Mouse (Mus musculus): ENCODE data around the gene Myh10.
"Not testable (repeated sequence)": the region's sequence is repeated elsewhere in the genome, so short reads cannot be mapped to it uniquely, and the experiment has no call there.

The Myh10 gene

GRCm38 (mm10) chr11:68798258-68798657, 106.9 kb downstream of the Myh10 start:
- DNase-seq (ENCODE audit: low spot score): no peak

DNA sequence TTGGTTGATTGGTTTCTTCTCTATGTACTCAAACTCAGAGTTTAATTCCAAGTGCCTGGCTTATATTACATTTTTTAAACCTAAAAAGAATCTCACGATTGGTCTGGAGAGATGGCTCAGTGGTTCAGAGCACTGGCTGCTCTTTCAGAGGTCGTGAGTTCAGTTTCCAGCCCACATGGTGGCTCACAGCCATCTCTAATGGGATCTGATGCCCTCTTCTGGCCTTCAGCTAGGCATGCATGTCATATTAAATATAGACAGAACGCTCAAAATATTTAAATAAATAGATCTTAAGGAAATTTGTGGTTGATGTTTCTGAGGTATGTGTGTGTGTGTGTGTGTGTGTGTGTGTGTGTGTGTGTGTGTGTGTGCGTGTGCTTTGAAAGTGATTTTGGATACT, 113.8 kb downstream of the Myh10 start:
- DNase-seq (ENCODE audit: low spot score): no peak

DNA sequence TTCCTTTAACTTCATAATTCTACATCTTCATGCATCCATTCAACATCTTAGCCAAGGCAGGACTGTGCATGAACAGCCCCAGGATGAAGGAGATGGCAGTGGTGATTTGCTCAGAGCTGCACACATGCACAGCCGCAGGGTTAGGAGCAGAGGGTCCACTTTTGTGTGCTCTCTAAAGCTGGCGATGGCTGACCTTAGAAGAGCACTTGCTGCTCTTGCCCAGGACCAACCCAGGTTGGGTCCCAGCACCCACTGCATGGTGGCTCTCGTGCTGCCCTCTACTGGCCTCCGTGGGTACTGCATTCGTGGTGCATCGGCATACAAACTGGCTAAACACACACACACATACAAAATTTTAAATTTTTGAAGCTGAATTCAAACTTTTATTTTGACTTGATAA, 116.4 kb downstream of the Myh10 start:
- peak; percentile 73 for DNase-seq (ENCODE audit: low spot score)

GRCm38 (mm10) chr11:68811881-68812577, 120.7 kb downstream of the Myh10 start:
- DNase-seq (ENCODE audit: low spot score): no peak

- no peak for DNase-seq (ENCODE audit: low spot score)
These were observed 127.1 kb downstream of the Myh10 start for GRCm38 (mm10) chr11:68818416-68818815.

DNA sequence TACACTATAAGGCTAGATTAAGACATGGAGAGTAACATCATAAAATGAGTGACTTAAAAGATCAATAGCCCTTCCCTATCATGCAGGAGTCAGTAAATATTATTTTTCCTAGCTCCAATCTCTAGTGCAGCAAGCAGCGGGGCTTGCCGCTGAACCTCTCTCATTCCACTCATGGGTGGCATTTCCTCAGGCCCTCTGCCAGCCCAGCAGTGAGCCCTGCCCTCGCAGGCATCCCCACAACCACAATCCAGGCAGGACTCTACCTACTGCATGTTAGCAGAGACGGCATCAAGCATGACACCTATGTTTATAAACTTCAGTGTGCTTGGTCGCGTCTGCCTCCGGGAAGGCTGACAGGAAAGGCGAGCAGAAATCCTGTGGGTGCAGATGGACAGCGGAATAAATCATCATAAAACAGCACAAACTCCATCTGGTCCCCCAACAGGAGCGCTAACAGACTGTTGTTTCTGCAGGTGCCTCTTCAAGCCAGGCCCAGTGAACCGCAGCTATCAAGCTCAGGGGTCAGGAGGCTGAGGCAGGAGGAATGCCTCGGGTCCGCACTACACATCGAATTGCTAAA, 128.0 kb downstream of the Myh10 start:
- no peak for DNase-seq (ENCODE audit: low spot score)

DNA sequence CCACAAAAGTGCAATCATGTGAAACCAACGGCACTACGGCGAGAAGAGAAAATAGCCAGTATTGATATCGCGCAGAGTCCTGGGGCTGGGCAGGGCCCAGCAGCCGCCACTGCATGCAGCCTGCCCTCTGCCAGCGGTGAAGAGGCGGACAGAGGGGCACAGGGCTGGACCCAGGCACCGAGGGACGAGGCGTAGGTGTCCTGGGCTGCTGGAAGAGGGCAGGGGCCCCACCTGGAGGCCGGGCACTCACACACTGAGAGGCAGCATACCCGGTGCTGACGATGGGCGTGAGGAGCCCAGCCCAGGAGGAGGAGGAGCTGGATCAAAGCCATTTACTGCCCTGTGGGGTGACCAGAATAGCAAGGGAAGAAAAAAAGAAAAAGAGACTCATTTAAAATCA, 131.0 kb downstream of the Myh10 start:
- no peak for DNase-seq (ENCODE audit: low spot score)

DNA sequence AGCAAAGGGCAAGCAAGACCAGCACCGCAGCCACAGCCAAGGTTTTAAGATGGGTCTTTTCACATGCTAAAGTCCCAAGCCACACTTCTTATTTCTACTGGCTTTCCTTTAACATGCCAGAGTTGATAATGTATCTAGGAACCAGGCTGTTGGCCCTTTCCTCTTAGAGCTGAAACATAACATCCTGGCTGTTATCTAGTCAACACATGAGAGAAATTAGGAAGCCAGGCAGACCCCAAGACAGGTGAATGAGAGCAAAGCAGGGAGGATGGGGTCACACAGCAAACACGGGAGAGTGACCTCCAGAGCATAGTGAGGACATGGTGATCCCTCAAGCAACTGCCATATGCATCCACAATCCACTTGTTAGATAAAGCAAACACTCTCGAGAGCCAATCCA, 135.4 kb downstream of the Myh10 start:
- DNase-seq (ENCODE audit: low spot score): no peak

- not testable (repeated sequence) for DNase-seq (ENCODE audit: low spot score)
These were observed 140.2 kb downstream of the Myh10 start for GRCm38 (mm10) chr11:68831580-68831979.

- no peak for DNase-seq (ENCODE audit: low spot score)
These were observed 141.4 kb downstream of the Myh10 start for GRCm38 (mm10) chr11:68832793-68833192.

DNA sequence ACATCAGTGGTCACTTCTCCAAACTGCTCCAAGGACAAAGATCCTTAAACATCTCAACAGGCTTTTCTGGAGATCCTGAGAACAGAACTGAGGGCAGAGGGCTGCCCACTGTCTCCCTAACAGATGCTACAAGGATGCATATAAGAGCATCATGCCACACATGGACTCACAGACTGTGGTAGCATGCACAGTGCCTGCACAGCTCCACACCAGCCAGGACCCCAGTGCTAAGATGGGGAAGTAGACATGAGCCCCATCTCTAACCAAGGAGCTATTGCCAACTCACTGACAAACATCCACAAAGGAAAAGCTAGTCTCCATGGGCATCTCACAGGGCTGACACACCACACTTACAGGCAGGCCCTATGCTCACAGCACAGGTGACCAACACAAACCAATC, 142.2 kb downstream of the Myh10 start:
- DNase-seq (ENCODE audit: low spot score): no peak

DNA sequence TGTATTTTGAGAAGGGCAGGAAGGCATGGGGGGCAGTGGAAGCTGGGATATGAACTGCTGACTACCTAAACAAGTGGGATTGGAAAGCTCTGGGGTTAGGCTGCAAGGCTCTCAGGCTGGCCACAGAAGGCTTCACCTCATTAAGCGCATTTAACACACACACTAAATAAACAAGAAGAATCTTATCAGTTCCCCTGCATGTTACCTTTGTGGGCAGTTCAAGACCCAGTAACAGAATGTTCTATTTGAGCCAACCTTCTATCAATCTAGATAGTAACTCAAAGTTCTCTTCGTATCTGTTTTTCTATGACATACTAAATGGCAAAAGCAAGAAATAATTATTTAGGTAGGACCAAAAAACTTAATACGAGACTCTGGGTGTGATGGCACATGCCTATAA, 143.7 kb downstream of the Myh10 start:
- DNase-seq (ENCODE audit: low spot score): no peak

- no peak for DNase-seq (ENCODE audit: low spot score)
These were observed 148.2 kb downstream of the Myh10 start for GRCm38 (mm10) chr11:68839606-68840005.

DNA sequence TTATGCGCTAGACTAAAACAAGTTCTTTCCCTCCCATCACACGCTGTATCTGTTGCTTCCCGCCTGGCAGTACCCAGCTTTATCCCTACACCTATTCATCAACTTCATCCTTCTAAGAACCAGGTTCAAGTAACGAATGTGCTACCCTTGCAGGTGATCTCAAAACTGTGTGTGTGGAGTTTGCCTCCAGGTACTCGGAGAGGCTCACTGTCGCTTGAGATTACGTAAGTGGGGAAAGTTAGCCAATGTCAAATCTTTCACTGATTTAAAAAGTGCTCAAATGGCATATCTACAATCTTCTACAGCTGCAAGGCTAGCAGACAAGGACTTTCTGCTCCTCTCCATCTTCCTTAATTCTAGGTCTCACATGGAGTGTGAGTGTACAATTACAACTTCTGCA, 159.5 kb downstream of the Myh10 start:
- DNase-seq (ENCODE audit: low spot score): no peak

DNA sequence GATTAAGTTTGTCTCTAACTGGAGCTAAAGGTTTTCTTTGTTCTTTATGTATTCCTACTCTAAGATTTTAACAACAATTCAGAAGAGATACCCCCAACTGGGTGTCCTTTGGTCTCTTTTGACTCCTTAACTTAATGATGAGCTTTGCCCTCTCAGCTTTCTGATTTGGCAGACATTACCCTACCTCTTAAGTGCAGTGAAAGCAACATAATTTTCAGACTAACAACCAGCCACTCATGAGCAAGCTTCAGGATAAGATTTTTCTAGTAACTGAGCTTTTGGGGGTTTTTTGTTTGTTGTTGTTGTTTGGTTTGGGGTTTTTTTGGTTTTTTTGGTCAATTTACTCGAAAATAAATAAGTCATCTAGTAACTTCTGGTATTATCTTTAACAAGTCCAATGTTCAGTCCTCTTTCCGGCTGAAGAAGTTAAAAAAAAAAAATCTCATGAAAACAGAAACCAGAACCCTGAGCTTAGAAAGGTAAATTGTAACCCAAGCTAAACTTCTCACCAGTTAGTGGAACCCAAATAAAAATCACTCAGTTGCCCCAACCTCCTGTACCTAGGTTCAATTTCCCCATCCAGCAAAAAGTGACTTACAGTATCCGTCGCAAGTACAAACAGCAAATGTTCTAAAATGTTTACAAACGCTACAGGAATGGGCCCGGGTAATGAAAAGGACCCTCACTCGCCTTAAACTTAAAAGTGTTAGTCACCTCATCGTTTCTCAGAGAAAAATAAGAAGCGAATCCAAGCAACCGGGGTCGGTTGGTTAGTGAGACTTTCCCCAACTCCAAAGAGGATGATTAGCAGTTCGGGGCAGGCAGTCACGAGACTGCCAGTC, 160.5 kb downstream of the Myh10 start:
- no peak for DNase-seq (ENCODE audit: low spot score)

GRCm38 (mm10) chr11:68852486-68852901, 161.1 kb downstream of the Myh10 start:
- DNase-seq (ENCODE audit: low spot score): peak; percentile 80

DNA sequence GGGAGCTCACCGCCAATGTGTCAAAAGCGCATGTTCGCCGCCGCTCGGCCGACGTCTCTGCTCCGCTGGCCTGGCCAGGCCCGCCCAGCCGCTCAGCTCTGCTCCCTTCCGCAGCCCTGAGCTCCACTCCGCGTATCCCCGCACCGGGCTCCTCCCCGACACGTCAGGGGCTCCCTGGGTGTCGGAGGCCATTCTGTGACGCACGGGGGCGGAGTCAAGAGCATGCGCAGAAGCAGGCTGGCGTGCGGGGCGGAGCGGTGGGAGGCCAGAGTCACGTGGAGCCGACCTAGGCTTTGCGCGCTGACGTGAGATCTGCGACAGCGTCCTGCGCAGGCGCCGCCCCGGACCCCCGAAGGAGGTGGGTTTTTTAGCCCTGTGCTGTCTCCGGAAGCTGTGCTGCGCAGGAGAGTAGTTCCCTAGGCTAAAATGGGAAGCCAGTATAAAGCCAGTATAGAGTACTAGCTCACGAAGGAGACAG, 161.6 kb downstream of the Myh10 start:
- DNase-seq (ENCODE audit: low spot score): peak; percentile 100

- DNase-seq (ENCODE audit: low spot score): no peak
These were observed 162.4 kb downstream of the Myh10 start for GRCm38 (mm10) chr11:68853611-68854401.

DNA sequence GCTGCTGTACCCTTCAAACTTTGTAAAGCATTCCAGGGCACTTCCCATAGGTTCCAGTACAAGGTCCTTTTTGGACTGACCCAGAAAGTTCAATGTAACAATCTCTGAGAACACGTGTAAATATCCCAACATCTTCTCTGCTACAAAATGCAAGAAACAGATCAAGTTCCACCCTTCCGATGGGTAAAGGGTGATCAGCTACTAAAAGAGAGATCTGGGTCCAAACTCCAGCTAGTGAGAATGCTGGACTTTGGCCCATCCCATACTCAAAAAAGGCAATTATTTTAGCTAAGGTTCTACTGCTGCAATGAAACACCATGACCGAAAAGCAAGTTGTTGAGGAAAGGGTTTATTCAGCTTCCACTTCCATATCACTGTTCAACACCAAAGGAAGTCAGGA, 163.3 kb downstream of the Myh10 start:
- DNase-seq (ENCODE audit: low spot score): no peak

DNA sequence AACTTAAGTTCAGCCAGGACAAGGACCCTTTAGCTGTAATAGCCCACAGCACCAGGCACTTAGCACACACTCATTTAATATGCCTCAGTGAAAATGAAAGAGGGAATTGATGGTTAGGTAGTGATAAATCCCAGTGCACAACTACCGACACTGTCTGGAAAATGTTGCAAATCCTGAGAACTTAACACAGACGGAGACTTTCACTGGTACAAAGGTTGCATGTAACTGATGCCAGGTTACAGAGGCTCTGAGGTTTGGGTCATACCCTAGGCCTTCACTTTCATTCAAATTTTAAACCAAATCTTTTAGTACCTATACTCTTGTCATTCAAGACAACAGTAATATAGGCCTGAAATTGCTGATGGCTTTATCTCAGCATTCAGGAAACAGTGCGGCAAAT, 166.0 kb downstream of the Myh10 start:
- no peak for DNase-seq (ENCODE audit: low spot score)

DNA sequence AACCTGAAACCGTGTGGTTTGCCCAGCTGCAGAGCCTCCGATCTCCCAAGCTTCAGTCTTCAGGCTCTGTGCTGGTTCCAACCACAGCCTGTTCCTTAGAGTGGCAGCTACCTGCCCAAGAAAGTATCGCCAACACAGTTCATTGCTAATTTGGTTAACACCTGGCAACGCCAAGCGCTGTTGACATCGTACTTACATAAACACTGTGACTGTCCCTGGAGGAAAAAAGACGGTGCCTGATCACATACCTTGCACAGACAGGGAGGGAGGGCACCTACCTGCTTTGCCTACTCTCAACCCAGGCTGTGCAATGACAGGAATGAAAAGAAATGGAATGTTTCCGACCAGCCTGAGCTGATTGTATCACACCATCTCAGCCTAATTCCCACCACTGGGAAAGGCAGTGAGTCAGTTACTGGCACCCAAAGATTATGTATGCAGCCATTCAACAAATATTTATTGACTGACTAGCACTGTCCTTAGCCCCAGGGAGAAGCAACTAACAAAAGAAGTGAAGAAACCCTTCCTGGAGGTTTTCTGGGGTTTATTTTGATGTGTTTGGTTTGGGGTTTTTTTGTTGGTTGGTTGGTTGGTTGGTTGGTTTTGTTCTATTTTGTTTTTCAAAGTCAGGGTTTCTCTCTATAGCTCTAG, 168.7 kb downstream of the Myh10 start:
- no peak for DNase-seq (ENCODE audit: low spot score)

DNA sequence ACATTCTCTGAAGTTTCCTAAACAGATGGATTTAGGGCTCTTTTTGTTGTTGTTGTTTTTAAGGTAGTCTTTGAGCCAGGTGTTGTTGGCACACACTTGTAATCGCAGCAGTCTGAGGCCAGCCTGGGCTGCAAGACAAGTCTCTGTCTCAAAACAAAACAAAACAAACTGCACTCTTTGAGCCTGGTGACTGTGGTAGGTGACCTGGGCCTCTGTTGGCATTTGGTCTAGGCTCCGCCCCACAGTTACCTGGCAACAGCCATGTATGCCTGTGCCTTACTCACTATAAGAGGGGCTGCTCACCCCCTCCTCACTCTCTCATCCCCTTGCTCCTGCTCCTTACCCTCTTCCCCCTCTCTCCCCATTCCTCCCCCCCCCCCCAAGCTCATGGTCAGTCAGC, 170.9 kb downstream of the Myh10 start:
- no peak for DNase-seq (ENCODE audit: low spot score)
